Mouse (Mus musculus) thymus, postnatal 10 days (tissue): ENCODE results near the gene Fam69b.
A peak's percentile ranks its signal among the peaks of the same experiment; 100 is the strongest.

Experiments used
- DNase-seq, 2 experiments: peaks; one replicate each; pipeline ENCODE4 v3.0.0; 2021; ENCODE audit warnings: low spot score in 2 of 2

The Fam69b gene

DNA sequence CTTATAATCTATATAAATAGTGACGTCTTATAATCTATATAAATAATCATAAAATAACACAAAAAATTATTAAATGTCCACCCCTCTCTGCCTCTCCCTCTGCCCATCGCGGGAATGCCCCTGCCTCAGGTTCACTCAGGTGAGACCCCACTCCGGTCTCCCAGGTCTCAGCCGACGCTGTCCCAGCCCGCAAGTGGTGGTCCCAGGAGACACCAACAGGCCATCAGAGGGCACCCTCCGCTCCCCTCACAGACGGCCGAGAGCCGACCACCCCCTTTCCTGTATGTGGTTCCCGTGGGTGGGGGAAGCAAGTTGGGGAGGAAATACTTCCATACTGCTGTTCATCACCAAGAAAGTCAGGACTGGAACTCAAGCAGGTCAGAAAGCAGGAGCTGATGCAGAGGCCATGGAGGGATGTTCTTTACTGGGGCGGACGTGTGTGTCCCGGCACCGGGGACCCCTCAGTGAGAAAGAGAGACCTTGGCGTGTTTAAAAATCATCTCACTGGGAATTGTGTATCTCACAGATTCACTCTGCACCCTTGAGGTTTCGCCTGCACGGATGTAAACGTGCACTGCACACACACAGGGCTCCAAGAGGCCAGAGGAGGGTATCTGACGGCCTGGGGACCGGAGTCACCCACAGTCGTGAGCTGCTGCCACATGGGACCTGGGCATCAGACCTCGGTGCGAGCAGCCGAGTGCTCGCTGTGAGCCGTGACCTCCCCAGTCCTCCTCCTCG lies 33.7 kb downstream of the Fam69b start:
- DNase-seq, result no peak

DNA sequence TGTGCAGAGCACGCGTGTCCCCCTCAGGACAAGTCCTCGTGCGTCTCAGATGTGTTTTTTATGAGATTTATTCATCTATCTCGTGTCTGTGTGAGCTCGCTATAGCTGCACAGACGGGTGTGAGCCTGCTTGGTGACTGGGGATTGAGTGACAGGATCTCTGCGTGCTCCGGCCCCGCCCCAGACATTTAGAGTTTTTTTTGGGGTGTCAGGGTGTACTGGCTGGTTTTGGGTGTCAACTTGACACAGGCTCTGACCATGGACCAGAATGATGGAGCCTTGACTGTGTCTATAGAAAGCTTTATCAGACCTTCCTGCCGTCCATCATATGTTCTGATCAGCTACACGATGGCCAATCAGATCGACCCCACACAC lies 34.2 kb downstream of the Fam69b start:
- DNase-seq, result no peak

- no peak for DNase-seq
These were observed 34.9 kb downstream of the Fam69b start for GRCm38 (mm10) chr2:26663112-26663511.

DNA sequence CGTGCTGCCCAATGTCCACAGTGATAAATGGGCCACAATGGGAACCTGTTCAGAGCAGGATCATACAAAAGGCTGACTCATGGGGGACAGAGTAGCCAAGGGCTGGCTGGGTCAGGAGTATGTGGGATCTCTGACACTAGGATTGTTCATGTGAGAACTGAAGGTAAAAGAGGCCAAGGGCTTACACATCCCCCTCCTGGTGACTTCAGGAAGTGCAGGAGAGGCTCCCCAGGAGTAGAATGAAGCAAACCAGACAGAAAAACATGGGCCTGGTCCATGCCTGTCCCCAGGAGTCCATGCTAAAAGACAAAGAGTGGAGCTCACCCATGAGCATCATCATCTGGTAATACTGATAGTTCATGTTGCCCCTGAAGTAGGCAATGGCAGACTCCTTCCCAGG lies 35.3 kb downstream of the Fam69b start:
- peak; percentile 43 to 77 for DNase-seq

- DNase-seq, result peak in 1 of 2 experiments; percentile 26
These were observed 40.5 kb downstream of the Fam69b start for GRCm38 (mm10) chr2:26668746-26669145.

- DNase-seq, result no peak
These were observed 42.9 kb downstream of the Fam69b start, which contains the start of gene Lcn4 for GRCm38 (mm10) chr2:26671182-26671581. TSS of gene Lcn4 (minus strand) at chr2:26671282.
